Mouse (Mus musculus) embryonic facial prominence, embryonic 13.5 days (tissue): ENCODE data around the gene Zkscan6. TPM values are rescaled to one million over a fixed set of nuclear protein-coding genes. Genes with fewer than 3 reads are reported as not detected.

ENCODE experiments used
- ATAC-seq: fragments of 200-750 bp; cut with Nextera tagmentation; 2 replicates; pipeline ENCODE4 v1.8.0; 2017; ENCODE audit warnings: low read depth; ENCODE audit not compliant: insufficient number of reproducible peaks, insufficient read depth, low FRiP score, low TSS enrichment
- H3K27ac ChIP-seq: fragments of 300-500 bp; sonication (generic); 2 replicates; pipeline ENCODE4 v1.5.1; 2015; ENCODE audit warnings: moderate library complexity, mild to moderate bottlenecking, inconsistent platforms
- H3K27me3 ChIP-seq: fragments of 300-500 bp; sonication (generic); 2 replicates; pipeline ENCODE4 v1.6.1; 2015; ENCODE audit warnings: mild to moderate bottlenecking, inconsistent platforms
- H3K36me3 ChIP-seq: fragments of 300-500 bp; sonication (generic); 2 replicates; pipeline ENCODE4 v1.6.1; 2015; ENCODE audit warnings: mild to moderate bottlenecking, inconsistent platforms
- H3K4me1 ChIP-seq: fragments of 300-500 bp; sonication (generic); 2 replicates; pipeline ENCODE4 v1.6.1; 2015; ENCODE audit warnings: inconsistent platforms
- H3K4me2 ChIP-seq: fragments of 300-500 bp; sonication (generic); 2 replicates; pipeline ENCODE4 v1.6.1; 2015; ENCODE audit warnings: moderate library complexity, mild to moderate bottlenecking, inconsistent platforms
- H3K4me3 ChIP-seq: fragments of 300-500 bp; sonication (generic); 2 replicates; pipeline ENCODE4 v1.5.1; 2015; ENCODE audit warnings: mild to moderate bottlenecking, inconsistent platforms
- H3K9ac ChIP-seq: fragments of 300-500 bp; sonication (generic); 2 replicates; pipeline ENCODE4 v1.6.1; 2015; ENCODE audit warnings: mild to moderate bottlenecking, inconsistent platforms
- H3K9me3 ChIP-seq: fragments of 300-500 bp; sonication (generic); 2 replicates; pipeline ENCODE4 v1.6.1; 2016; ENCODE audit warnings: inconsistent platforms
- WGBS: fragments of 180-500 bp; shearing (Covaris S2); methylation state at CpG from one replicate; pipeline ENCODE4 v1.1.7; 2015; ENCODE audit warnings: mixed read lengths; 5-methylcytosine and 5-hydroxymethylcytosine counted together
- polyA plus RNA-seq: library from polyadenylated mRNA; unstranded; fragments of >200 nt; fragmentation: Nextera tagmentation; extraction: Ambion mirVana; gene quantifications from 2 replicates; pipeline ENCODE4 v1.2.1, GENCODE M21; 2015

Zkscan6 gene
- polyA plus RNA-seq, 1 experiment from 2014 or later = 13.8 TPM

GRCm38 (mm10) chr11:65814381-65814780, 7.4 kb downstream of the Zkscan6 start:
- 86% methylated on average over 9 of the region's 9 CpGs for WGBS
- no peaks in the 10 kb centered on the region for H3K9me3 ChIP-seq
- no peaks in the 10 kb centered on the region for H3K27me3 ChIP-seq
- H3K4me3 ChIP-seq = no peak overlapping the region
- peaks cover 33% of the 10 kb centered on the region for H3K36me3 ChIP-seq
- H3K9ac ChIP-seq = no peak overlapping the region
- H3K4me1 ChIP-seq = peaks cover 23% of the 10 kb centered on the region
- ATAC-seq = no peak
- H3K4me2 ChIP-seq = no peak overlapping the region
- H3K27ac ChIP-seq = no peak overlapping the region

- Histone ChIP-seq H3K4me2 (no peak overlapping the region), H3K4me1 (peaks cover 18% of the 10 kb centered on the region), H3K9ac (no peak overlapping the region), H3K4me3 (no peak overlapping the region), H3K27me3 (no peaks in the 10 kb centered on the region), H3K27ac (no peak overlapping the region), H3K9me3 (no peaks in the 10 kb centered on the region), H3K36me3 (peaks cover 37% of the 10 kb centered on the region)
- 15% methylated on average over 6 of the region's 6 CpGs for WGBS
- no peak for ATAC-seq
These were observed 9.3 kb downstream of the Zkscan6 start for GRCm38 (mm10) chr11:65816237-65816636.

- 83% methylated on average over 1 of the region's 1 CpGs for WGBS
- Histone ChIP-seq H3K27ac (no peak overlapping the region), H3K9ac (no peak overlapping the region), H3K9me3 (no peaks in the 10 kb centered on the region), H3K4me3 (no peak overlapping the region), H3K4me1 (peaks cover 10% of the 10 kb centered on the region), H3K36me3 (peaks cover 55% of the 10 kb centered on the region), H3K27me3 (no peaks in the 10 kb centered on the region), H3K4me2 (no peak overlapping the region)
- ATAC-seq = no peak
These were observed 11.2 kb downstream of the Zkscan6 start for GRCm38 (mm10) chr11:65818193-65818592.

- Histone ChIP-seq H3K9me3 (no peaks in the 10 kb centered on the region), H3K9ac (no peak overlapping the region), H3K36me3 (peaks cover 55% of the 10 kb centered on the region), H3K27me3 (no peaks in the 10 kb centered on the region), H3K4me1 (peaks cover 10% of the 10 kb centered on the region), H3K27ac (no peak overlapping the region), H3K4me2 (no peak overlapping the region), H3K4me3 (no peak overlapping the region)
- ATAC-seq = no peak
- WGBS = 69% methylated on average over 5 of the region's 5 CpGs
These were observed 13.3 kb downstream of the Zkscan6 start for GRCm38 (mm10) chr11:65820280-65820679.

- WGBS = 6% methylated on average over 7 of the region's 7 CpGs
- Histone ChIP-seq H3K9me3 (no peaks in the 10 kb centered on the region), H3K27me3 (no peaks in the 10 kb centered on the region), H3K36me3 (peaks cover 50% of the 10 kb centered on the region), H3K4me1 (peaks cover 7% of the 10 kb centered on the region), H3K4me3 (no peak overlapping the region), H3K4me2 (no peak overlapping the region), H3K9ac (no peak overlapping the region), H3K27ac (no peak overlapping the region)
- no peak for ATAC-seq
These were observed 13.9 kb downstream of the Zkscan6 start for GRCm38 (mm10) chr11:65820877-65821276.

GRCm38 (mm10) chr11:65824556-65824955, 17.6 kb downstream of the Zkscan6 start:
- Histone ChIP-seq H3K4me3 (no peak overlapping the region), H3K36me3 (peaks cover 55% of the 10 kb centered on the region), H3K27me3 (no peaks in the 10 kb centered on the region), H3K9me3 (no peaks in the 10 kb centered on the region), H3K4me2 (no peak overlapping the region), H3K4me1 (no peaks in the 10 kb centered on the region), H3K9ac (no peak overlapping the region), H3K27ac (no peak overlapping the region)
- no peak for ATAC-seq
- 94% methylated on average over 3 of the region's 3 CpGs for WGBS

- Histone ChIP-seq H3K4me2 (no peak overlapping the region), H3K4me1 (no peaks in the 10 kb centered on the region), H3K9ac (no peak overlapping the region), H3K36me3 (no peaks in the 10 kb centered on the region), H3K27me3 (no peaks in the 10 kb centered on the region), H3K27ac (no peak overlapping the region), H3K9me3 (no peaks in the 10 kb centered on the region), H3K4me3 (no peak overlapping the region)
- WGBS = 68% methylated on average over 8 of the region's 8 CpGs
- no peak for ATAC-seq
These were observed 32.0 kb downstream of the Zkscan6 start for GRCm38 (mm10) chr11:65838999-65839398.

- no peaks in the 10 kb centered on the region for H3K27me3 ChIP-seq
- no peak for ATAC-seq
- no peak overlapping the region for H3K27ac ChIP-seq
- no peaks in the 10 kb centered on the region for H3K9me3 ChIP-seq
- H3K36me3 ChIP-seq = no peaks in the 10 kb centered on the region
- no peak overlapping the region for H3K4me2 ChIP-seq
- no peaks in the 10 kb centered on the region for H3K4me1 ChIP-seq
- H3K9ac ChIP-seq = no peak overlapping the region
- 69% methylated on average over 5 of the region's 5 CpGs for WGBS
- no peak overlapping the region for H3K4me3 ChIP-seq
These were observed 39.5 kb downstream of the Zkscan6 start for GRCm38 (mm10) chr11:65846446-65846845.

GRCm38 (mm10) chr11:65852066-65852465, 45.1 kb downstream of the Zkscan6 start:
- Histone ChIP-seq H3K4me2 (no peak overlapping the region), H3K4me1 (no peaks in the 10 kb centered on the region), H3K36me3 (no peaks in the 10 kb centered on the region), H3K4me3 (no peak overlapping the region), H3K9ac (no peak overlapping the region), H3K27ac (no peak overlapping the region), H3K27me3 (no peaks in the 10 kb centered on the region), H3K9me3 (no peaks in the 10 kb centered on the region)
- no peak for ATAC-seq
- 29% methylated on average over 1 of the region's 1 CpGs for WGBS

- H3K4me2 ChIP-seq = no peak overlapping the region
- H3K4me1 ChIP-seq = no peaks in the 10 kb centered on the region
- 49% methylated on average over 4 of the region's 4 CpGs for WGBS
- no peaks in the 10 kb centered on the region for H3K27me3 ChIP-seq
- no peak overlapping the region for H3K9ac ChIP-seq
- H3K4me3 ChIP-seq = no peak overlapping the region
- no peaks in the 10 kb centered on the region for H3K9me3 ChIP-seq
- H3K36me3 ChIP-seq = no peaks in the 10 kb centered on the region
- no peak for ATAC-seq
- H3K27ac ChIP-seq = no peak overlapping the region
These were observed 54.5 kb downstream of the Zkscan6 start for GRCm38 (mm10) chr11:65861476-65861875.

GRCm38 (mm10) chr11:65877146-65877775, 70.3 kb downstream of the Zkscan6 start:
- ATAC-seq = no peak
- Histone ChIP-seq H3K27me3 (no peaks in the 10 kb centered on the region), H3K9ac (no peak overlapping the region), H3K27ac (no peak overlapping the region), H3K4me1 (no peaks in the 10 kb centered on the region), H3K4me2 (no peak overlapping the region), H3K4me3 (no peak overlapping the region), H3K36me3 (no peaks in the 10 kb centered on the region), H3K9me3 (no peaks in the 10 kb centered on the region)
- 57% methylated on average over 1 of the region's 1 CpGs for WGBS
